Mouse (Mus musculus) G1E (cell line): ENCODE results near the gene Trnp1. TPM values are rescaled to one million over a fixed set of nuclear protein-coding genes. Genes with fewer than 3 reads are reported as not detected.

Source experiments
- ATAC-seq: 2 replicates; pipeline ENCODE4 v1.8.0; 2016; ENCODE audit warnings: mild to moderate bottlenecking; ENCODE audit not compliant: insufficient number of reproducible peaks, poor library complexity, low FRiP score, severe bottlenecking; ENCODE audit errors: extremely low read depth
- DNase-seq: peaks from one replicate; pipeline ENCODE4 v3.0.0; 2012; ENCODE audit warnings: low spot score
- H3K27me3 ChIP-seq: 2 replicates; pipeline ENCODE4 v1.6.1; 2012; ENCODE audit warnings: mild to moderate bottlenecking, low read length, inconsistent platforms; ENCODE audit not compliant: insufficient read depth
- H3K36me3 ChIP-seq: replicated peaks from 2 replicates; pipeline ENCODE3; 2012; ENCODE audit warnings: mild to moderate bottlenecking, inconsistent platforms
- H3K4me1 ChIP-seq: 2 replicates; pipeline ENCODE4 v1.6.1; 2012; ENCODE audit warnings: low read depth, low read length, inconsistent platforms, mixed read lengths; ENCODE audit not compliant: insufficient read depth
- H3K4me3 ChIP-seq: 2 replicates; pipeline ENCODE4 v1.5.1; 2012; ENCODE audit warnings: low read depth, mild to moderate bottlenecking, inconsistent platforms, low read length, moderate library complexity, mixed read lengths
- H3K9me3 ChIP-seq: replicated peaks from 2 replicates; pipeline ENCODE4 v1.6.1; 2012; ENCODE audit warnings: inconsistent platforms
- CTCF ChIP-seq: IDR thresholded peaks from 2 replicates; pipeline ENCODE4 v1.5.1; 2012; ENCODE audit warnings: low read depth, low read length, inconsistent platforms, mixed read lengths
- GATA1 ChIP-seq: IDR thresholded peaks from 2 replicates; pipeline ENCODE4 v1.6.1; 2012; ENCODE audit warnings: borderline replicate concordance, low read length, inconsistent platforms, mixed read lengths
- GATA2 ChIP-seq: IDR thresholded peaks from 2 replicates; pipeline ENCODE4 v1.6.1; 2012; ENCODE audit warnings: low read depth, low read length, inconsistent platforms, borderline replicate concordance
- POLR2AphosphoS5 ChIP-seq: IDR thresholded peaks from 2 replicates; pipeline ENCODE4 v1.6.1; 2012; ENCODE audit warnings: low read depth, low read length, inconsistent platforms; ENCODE audit not compliant: insufficient replicate concordance
- TAL1 ChIP-seq: conservative IDR thresholded peaks from 2 replicates; pipeline ENCODE4 v1.6.1; 2012; ENCODE audit warnings: low read depth, low read length, inconsistent platforms, mixed read lengths
- polyA plus RNA-seq: library from polyadenylated mRNA; stranded (reverse); fragments of >175 nt; gene quantifications from 2 replicates; pipeline ENCODE4 v1.2.3, GENCODE M21; 2012
- total RNA-seq, 2 experiments: library from RNA; stranded (forward) in 1 of 2; stranded (reverse) in 1 of 2; fragments of 200-1000 nt in 1 of 2; fragments of >200 nt in 1 of 2; fragmentation: Nextera tagmentation in 1 of 2; gene quantifications; 2 replicates each; pipeline ENCODE4 v1.2.3; 2014 to 2017

Gene Trnp1
- total and polyA plus RNA-seq, 3 experiments: 0.16 TPM; not detected in 2

- Histone ChIP-seq H3K27me3 (peaks cover 57% of the 10 kb centered on the region), H3K4me1 (0 out of 2 replicates have a peak, but pooled peaks cover 3% of the 10 kb centered on the region), H3K36me3 (no peaks in the 10 kb centered on the region), H3K9me3 (peaks cover 11% of the 10 kb centered on the region), H3K4me3 (no peak overlapping the region)
- TF ChIP-seq TAL1 (no peak), CTCF (no peak), GATA2 (no peak), GATA1 (no peak), POLR2AphosphoS5 (no peak)
- DNase-seq (no peak), ATAC-seq (no peak)
Observed at GRCm38 (mm10) chr4:133495711-133496110, 2.6 kb downstream of the Trnp1 start.

- no peaks in the 10 kb centered on the region for H3K36me3 ChIP-seq
- peaks cover 51% of the 10 kb centered on the region for H3K27me3 ChIP-seq
- TF ChIP-seq CTCF: no peak
- TF ChIP-seq TAL1: no peak
- no peak for TF ChIP-seq GATA1
- no peak overlapping the region for H3K4me3 ChIP-seq
- peaks cover 11% of the 10 kb centered on the region for H3K9me3 ChIP-seq
- DNase-seq: no peak
- 0 out of 2 replicates have a peak, but pooled peaks cover 3% of the 10 kb centered on the region for H3K4me1 ChIP-seq
- no peak for ATAC-seq
Observed at GRCm38 (mm10) chr4:133494867-133495266, 3.5 kb downstream of the Trnp1 start.

- peaks cover 49% of the 10 kb centered on the region for H3K27me3 ChIP-seq
- peak; percentile 85 for DNase-seq
- peaks cover 6% of the 10 kb centered on the region for H3K4me1 ChIP-seq
- no peak overlapping the region; the same call in 1 of the 2 replicates for H3K4me3 ChIP-seq
- peaks cover 11% of the 10 kb centered on the region for H3K9me3 ChIP-seq
- ATAC-seq: peak; percentile 28; the same call in 1 of the 2 replicates
- no peaks in the 10 kb centered on the region for H3K36me3 ChIP-seq
- no peak for TF ChIP-seq GATA1
- peak; percentile 53 for TF ChIP-seq CTCF
Observed at GRCm38 (mm10) chr4:133494432-133494831, 3.9 kb downstream of the Trnp1 start.

- DNase-seq (no peak), ATAC-seq (no peak)
- H3K4me1 ChIP-seq: peaks cover 11% of the 10 kb centered on the region
- no peaks in the 10 kb centered on the region for H3K36me3 ChIP-seq
- peaks cover 48% of the 10 kb centered on the region for H3K27me3 ChIP-seq
- H3K4me3 ChIP-seq: no peak overlapping the region
- H3K9me3 ChIP-seq: peaks cover 11% of the 10 kb centered on the region
- no peak for TF ChIP-seq TAL1
Observed at GRCm38 (mm10) chr4:133493895-133494294, 4.5 kb downstream of the Trnp1 start.

- no peak for ATAC-seq
- H3K36me3 ChIP-seq: no peaks in the 10 kb centered on the region
- TF ChIP-seq GATA2 (no peak), CTCF (no peak), TAL1 (no peak), GATA1 (no peak), POLR2AphosphoS5 (no peak)
- H3K4me3 ChIP-seq: no peak overlapping the region
- H3K27me3 ChIP-seq: peaks cover 30% of the 10 kb centered on the region
- peaks cover 19% of the 10 kb centered on the region for H3K4me1 ChIP-seq
- no peak for DNase-seq
- no peaks in the 10 kb centered on the region for H3K9me3 ChIP-seq
Observed at GRCm38 (mm10) chr4:133491800-133492199, 6.5 kb downstream of the Trnp1 start.

- ATAC-seq: no peak
- no peaks in the 10 kb centered on the region for H3K9me3 ChIP-seq
- DNase-seq: no peak
- H3K27me3 ChIP-seq: peaks cover 34% of the 10 kb centered on the region
- no peak for TF ChIP-seq POLR2AphosphoS5
- no peak overlapping the region for H3K4me3 ChIP-seq
- no peaks in the 10 kb centered on the region for H3K36me3 ChIP-seq
- H3K4me1 ChIP-seq: peaks cover 19% of the 10 kb centered on the region
Observed at GRCm38 (mm10) chr4:133489489-133490245, 8.7 kb downstream of the Trnp1 start.

- Histone ChIP-seq H3K36me3 (no peaks in the 10 kb centered on the region), H3K27me3 (peaks cover 43% of the 10 kb centered on the region), H3K9me3 (no peaks in the 10 kb centered on the region), H3K4me1 (peaks cover 16% of the 10 kb centered on the region), H3K4me3 (peak overlapping the region; percentile 31; the same call in 1 of the 2 replicates)
- DNase-seq: no peak
- ATAC-seq: no peak
- TF ChIP-seq GATA1: no peak
- TF ChIP-seq GATA2: no peak
- no peak for TF ChIP-seq TAL1
- TF ChIP-seq POLR2AphosphoS5: no peak
- no peak for TF ChIP-seq CTCF
Observed at GRCm38 (mm10) chr4:133488619-133489392, 9.5 kb downstream of the Trnp1 start.
